Mouse (Mus musculus): ENCODE results near the gene Rad51d.

The Rad51d gene

DNA sequence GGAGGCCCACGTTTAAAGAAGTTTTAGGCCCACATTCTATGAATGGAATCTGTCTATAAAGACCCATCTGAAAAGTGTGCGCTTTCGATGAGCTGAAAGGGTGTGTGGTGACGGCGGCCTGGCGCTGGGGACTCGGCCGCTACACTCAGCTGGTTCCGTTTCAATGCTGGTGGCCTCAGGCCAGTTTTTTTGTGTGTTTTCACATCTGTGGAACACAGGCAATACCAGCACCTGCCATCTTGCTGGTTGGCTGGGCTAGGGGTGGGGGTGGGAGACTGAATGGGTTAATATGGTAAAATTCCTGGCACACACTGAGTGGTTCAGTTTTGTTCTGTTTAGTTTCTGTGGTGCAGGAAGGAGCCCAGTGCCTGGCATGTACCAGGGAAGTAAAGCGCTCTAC is 34.4 kb downstream of the Rad51d start:
- peaks cover 40% of the 10 kb centered on the region for H3K4me1 ChIP-seq (replicated peaks; ENCODE audit: low read depth, low read length)
- H3K4me3 ChIP-seq (replicated peaks; ENCODE audit: low read length) = no peak overlapping the region
- no peaks in the 10 kb centered on the region; the same call in 1 of the 2 replicates for H3K27me3 ChIP-seq (ENCODE audit: insufficient read depth, low read length)
- no peaks in the 10 kb centered on the region; the same call in 1 of the 2 replicates for H3K36me3 ChIP-seq (ENCODE audit: insufficient read depth, low read length)
- TF ChIP-seq NANOG (IDR thresholded peaks at IDR 0.05; ENCODE audit: borderline replicate concordance, low read length) (no peak), POU5F1 (IDR thresholded peaks at IDR 0.05; ENCODE audit: borderline replicate concordance, low read length) (no peak), CTCF (conservative IDR thresholded peaks at IDR 0.05; ENCODE audit: low read length) (no peak)
- no peaks in the 10 kb centered on the region for H3K9me3 ChIP-seq (ENCODE audit: low read length)

DNA sequence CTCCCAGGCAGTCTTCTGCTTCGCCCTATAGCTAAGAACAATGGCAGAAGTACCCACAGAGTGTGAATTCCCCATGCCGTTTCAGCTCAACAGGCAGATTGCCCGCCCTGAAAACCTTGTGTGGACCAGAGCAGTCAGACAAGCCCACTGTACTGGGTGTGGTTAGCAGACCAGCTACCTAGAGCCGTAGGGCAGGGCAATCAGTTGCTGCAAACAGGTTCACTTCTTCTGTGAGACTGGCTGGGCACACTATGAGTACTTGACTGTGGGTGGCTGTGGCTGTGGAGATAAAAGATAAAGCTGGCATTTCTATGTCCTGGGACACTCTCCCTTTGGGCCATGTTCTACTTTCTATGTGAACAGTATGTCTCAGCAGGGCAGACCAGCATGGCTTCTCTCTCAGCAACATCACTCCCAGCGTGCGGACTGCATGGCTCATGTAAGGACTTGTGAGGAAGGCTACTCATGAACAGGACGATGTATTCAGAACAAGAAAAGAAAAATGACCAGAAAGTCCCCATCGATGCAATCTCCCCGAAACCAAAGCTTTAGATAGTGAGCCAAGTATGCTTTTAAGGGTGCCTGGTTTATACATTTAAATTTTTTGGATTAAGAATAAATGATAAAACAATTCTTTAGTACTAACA is 35.0 kb downstream of the Rad51d start:
- Histone ChIP-seq H3K36me3 (ENCODE audit: insufficient read depth, low read length) (no peaks in the 10 kb centered on the region; the same call in 1 of the 2 replicates), H3K4me3 (replicated peaks; ENCODE audit: low read length) (no peak overlapping the region), H3K9me3 (ENCODE audit: low read length) (no peaks in the 10 kb centered on the region), H3K4me1 (replicated peaks; ENCODE audit: low read depth, low read length) (peaks cover 40% of the 10 kb centered on the region), H3K27me3 (ENCODE audit: insufficient read depth, low read length) (no peaks in the 10 kb centered on the region)
- TF ChIP-seq NANOG (IDR thresholded peaks at IDR 0.05; ENCODE audit: borderline replicate concordance, low read length) = no peak
- no peak for TF ChIP-seq POU5F1 (IDR thresholded peaks at IDR 0.05; ENCODE audit: borderline replicate concordance, low read length)
- no peak for TF ChIP-seq CTCF (conservative IDR thresholded peaks at IDR 0.05; ENCODE audit: low read length)

DNA sequence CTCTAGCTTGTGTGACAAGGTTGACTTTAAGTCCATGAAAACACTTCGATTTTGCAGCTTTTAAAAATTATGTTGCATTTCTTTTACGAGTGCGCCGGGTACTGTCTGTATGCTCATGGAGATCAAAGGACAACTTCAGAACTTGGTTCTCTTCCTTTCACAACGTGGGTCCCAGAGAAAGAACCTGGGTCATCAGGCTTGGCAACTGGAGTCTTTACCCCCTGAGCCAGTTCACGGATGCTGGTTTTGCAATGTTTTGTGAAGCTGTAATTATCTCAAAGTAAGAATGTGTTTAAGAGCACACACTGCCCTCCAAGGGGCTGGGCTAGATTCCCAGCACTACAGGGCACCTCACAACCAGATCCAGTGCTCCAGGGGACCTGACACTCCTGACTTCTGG is 36.3 kb downstream of the Rad51d start:
- H3K4me3 ChIP-seq (replicated peaks; ENCODE audit: low read length) = no peak overlapping the region
- no peaks in the 10 kb centered on the region for H3K9me3 ChIP-seq (ENCODE audit: low read length)
- TF ChIP-seq NANOG (IDR thresholded peaks at IDR 0.05; ENCODE audit: borderline replicate concordance, low read length) (no peak), POU5F1 (IDR thresholded peaks at IDR 0.05; ENCODE audit: borderline replicate concordance, low read length) (no peak), CTCF (conservative IDR thresholded peaks at IDR 0.05; ENCODE audit: low read length) (no peak)
- H3K27me3 ChIP-seq (ENCODE audit: insufficient read depth, low read length) = no peaks in the 10 kb centered on the region
- no peaks in the 10 kb centered on the region; the same call in 1 of the 2 replicates for H3K36me3 ChIP-seq (ENCODE audit: insufficient read depth, low read length)
- peaks cover 49% of the 10 kb centered on the region for H3K4me1 ChIP-seq (replicated peaks; ENCODE audit: low read depth, low read length)

GRCm38 (mm10) chr11:82852958-82853357 is 37.5 kb downstream of the Rad51d start:
- no peak overlapping the region for H3K4me3 ChIP-seq (replicated peaks; ENCODE audit: low read length)
- no peaks in the 10 kb centered on the region for H3K27me3 ChIP-seq (ENCODE audit: insufficient read depth, low read length)
- H3K9me3 ChIP-seq (ENCODE audit: low read length) = no peaks in the 10 kb centered on the region
- H3K4me1 ChIP-seq (replicated peaks; ENCODE audit: low read depth, low read length) = peaks cover 44% of the 10 kb centered on the region
- TF ChIP-seq NANOG (IDR thresholded peaks at IDR 0.05; ENCODE audit: borderline replicate concordance, low read length) (no peak), CTCF (conservative IDR thresholded peaks at IDR 0.05; ENCODE audit: low read length) (no peak), POU5F1 (IDR thresholded peaks at IDR 0.05; ENCODE audit: borderline replicate concordance, low read length) (no peak)
- no peaks in the 10 kb centered on the region; the same call in 1 of the 2 replicates for H3K36me3 ChIP-seq (ENCODE audit: insufficient read depth, low read length)

DNA sequence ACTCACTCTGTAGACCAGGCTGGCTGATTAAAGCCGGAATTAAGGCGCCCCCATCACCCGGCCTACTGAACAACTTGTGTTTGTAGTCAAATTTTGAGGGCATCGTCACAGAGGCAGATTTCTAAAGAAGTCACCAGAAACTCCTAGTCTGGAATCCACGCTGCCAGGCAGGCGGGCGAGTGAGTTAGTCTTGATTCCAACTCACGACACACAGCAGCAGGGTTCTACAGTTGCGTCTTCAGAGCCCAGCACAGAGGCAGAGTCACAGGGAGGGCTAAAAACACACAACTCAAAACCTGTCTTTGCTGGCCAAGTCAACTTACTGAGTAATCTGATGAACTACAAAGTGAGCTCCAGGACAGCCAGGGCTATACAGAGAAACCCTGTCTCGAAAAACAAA is 37.9 kb downstream of the Rad51d start:
- Histone ChIP-seq H3K36me3 (ENCODE audit: insufficient read depth, low read length) (no peaks in the 10 kb centered on the region; the same call in 1 of the 2 replicates), H3K4me3 (replicated peaks; ENCODE audit: low read length) (no peak overlapping the region), H3K9me3 (ENCODE audit: low read length) (no peaks in the 10 kb centered on the region), H3K4me1 (replicated peaks; ENCODE audit: low read depth, low read length) (peaks cover 42% of the 10 kb centered on the region), H3K27me3 (ENCODE audit: insufficient read depth, low read length) (no peaks in the 10 kb centered on the region)
- TF ChIP-seq CTCF (conservative IDR thresholded peaks at IDR 0.05; ENCODE audit: low read length) = no peak
- TF ChIP-seq POU5F1 (IDR thresholded peaks at IDR 0.05; ENCODE audit: borderline replicate concordance, low read length) = no peak
- TF ChIP-seq NANOG (IDR thresholded peaks at IDR 0.05; ENCODE audit: borderline replicate concordance, low read length) = no peak

GRCm38 (mm10) chr11:82852115-82852514 is 38.3 kb downstream of the Rad51d start:
- peaks cover 43% of the 10 kb centered on the region for H3K4me1 ChIP-seq (replicated peaks; ENCODE audit: low read depth, low read length)
- no peaks in the 10 kb centered on the region for H3K9me3 ChIP-seq (ENCODE audit: low read length)
- no peak overlapping the region for H3K4me3 ChIP-seq (replicated peaks; ENCODE audit: low read length)
- TF ChIP-seq CTCF (conservative IDR thresholded peaks at IDR 0.05; ENCODE audit: low read length) (no peak), POU5F1 (IDR thresholded peaks at IDR 0.05; ENCODE audit: borderline replicate concordance, low read length) (no peak), NANOG (IDR thresholded peaks at IDR 0.05; ENCODE audit: borderline replicate concordance, low read length) (no peak)
- H3K27me3 ChIP-seq (ENCODE audit: insufficient read depth, low read length) = no peaks in the 10 kb centered on the region
- H3K36me3 ChIP-seq (ENCODE audit: insufficient read depth, low read length) = no peaks in the 10 kb centered on the region; the same call in 1 of the 2 replicates

- H3K27me3 ChIP-seq (ENCODE audit: insufficient read depth, low read length) = no peaks in the 10 kb centered on the region; the same call in 1 of the 2 replicates
- H3K4me1 ChIP-seq (replicated peaks; ENCODE audit: low read depth, low read length) = peaks cover 36% of the 10 kb centered on the region
- no peak overlapping the region for H3K4me3 ChIP-seq (replicated peaks; ENCODE audit: low read length)
- H3K9me3 ChIP-seq (ENCODE audit: low read length) = no peaks in the 10 kb centered on the region
- no peaks in the 10 kb centered on the region; the same call in 1 of the 2 replicates for H3K36me3 ChIP-seq (ENCODE audit: insufficient read depth, low read length)
- TF ChIP-seq POU5F1 (IDR thresholded peaks at IDR 0.05; ENCODE audit: borderline replicate concordance, low read length) = no peak
- TF ChIP-seq NANOG (IDR thresholded peaks at IDR 0.05; ENCODE audit: borderline replicate concordance, low read length) = no peak
- TF ChIP-seq CTCF (conservative IDR thresholded peaks at IDR 0.05; ENCODE audit: low read length) = no peak
Measured at GRCm38 (mm10) chr11:82850259-82850658, 40.2 kb downstream of the Rad51d start.

- H3K4me3 ChIP-seq (replicated peaks; ENCODE audit: low read length) = no peak overlapping the region
- H3K4me1 ChIP-seq (replicated peaks; ENCODE audit: low read depth, low read length) = peaks cover 45% of the 10 kb centered on the region
- no peaks in the 10 kb centered on the region for H3K36me3 ChIP-seq (ENCODE audit: insufficient read depth, low read length)
- TF ChIP-seq CTCF (conservative IDR thresholded peaks at IDR 0.05; ENCODE audit: low read length) = no peak
- TF ChIP-seq NANOG (IDR thresholded peaks at IDR 0.05; ENCODE audit: borderline replicate concordance, low read length) = no peak
- no peak for TF ChIP-seq POU5F1 (IDR thresholded peaks at IDR 0.05; ENCODE audit: borderline replicate concordance, low read length)
- peaks cover 8% of the 10 kb centered on the region for H3K27me3 ChIP-seq (ENCODE audit: insufficient read depth, low read length)
- H3K9me3 ChIP-seq (ENCODE audit: low read length) = no peaks in the 10 kb centered on the region
Measured at GRCm38 (mm10) chr11:82847571-82848000, 42.8 kb downstream of the Rad51d start.
